Mouse (Mus musculus): Measurements from ENCODE around the gene Syn3.

DNA sequence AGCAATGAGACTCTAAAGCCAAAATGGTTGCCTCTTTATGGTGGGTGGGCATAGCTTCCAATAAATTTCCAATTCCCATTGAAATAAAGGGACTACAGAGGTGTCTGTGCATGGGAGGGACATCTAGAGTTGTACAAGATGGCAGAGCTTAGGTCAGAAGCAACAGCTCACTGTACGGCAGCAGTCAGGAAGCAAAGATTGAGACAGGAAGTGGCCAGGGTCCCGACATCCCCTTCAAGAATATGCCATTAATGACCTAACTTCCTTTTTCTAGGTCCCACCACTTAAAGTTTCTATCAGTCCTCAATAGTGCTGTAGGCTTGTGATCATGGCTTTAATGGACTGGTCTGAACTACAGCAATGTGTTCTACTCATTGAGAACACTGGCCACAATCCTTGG is 330.6 kb downstream of the Syn3 start:
- TF ChIP-seq CTCF (IDR thresholded peaks at IDR 0.05; ENCODE audit: borderline replicate concordance, insufficient read depth, low read depth, low read length): no peak
- TF ChIP-seq POLR2A (IDR thresholded peaks at IDR 0.05; ENCODE audit: borderline replicate concordance, insufficient read depth, low read length): no peak
